Mouse (Mus musculus) adrenal gland, postnatal 25 days (tissue): ENCODE data around the gene Snrnp48. TPM values are rescaled to one million over a fixed set of nuclear protein-coding genes. Genes with fewer than 3 reads are reported as not detected.

Experiments
- DNase-seq: peaks from one replicate; pipeline ENCODE4 v3.0.0; 2021; ENCODE audit warnings: mixed read lengths
- long read RNA-seq: library from polyadenylated mRNA; stranded (forward); transcript quantifications from one replicate; pipeline ENCODE4 v2.0.0, GENCODE M21; 2021
- total RNA-seq: library from RNA; stranded (reverse); gene quantifications from 2 replicates; pipeline ENCODE4 v1.2.3, GENCODE M21; 2021

Snrnp48 gene
- total RNA-seq = 22.7 and 27.7 TPM in 2 replicates
- long read RNA-seq, transcript Snrnp48-201 (9 exons, 1,785 nt) = major isoform, 12 of 20 reads
- long read RNA-seq, partial matches to known transcripts = 3 of 20 reads
- long read RNA-seq, other reads (novel, unspliced or antisense) = 4 of 20 reads

GRCm38 (mm10) chr13:38204702-38205482 lies at the start of gene Snrnp48:
Gene Snrnp48 (plus strand): TSS chr13:38204938.
- peak; percentile 90 for DNase-seq

DNA sequence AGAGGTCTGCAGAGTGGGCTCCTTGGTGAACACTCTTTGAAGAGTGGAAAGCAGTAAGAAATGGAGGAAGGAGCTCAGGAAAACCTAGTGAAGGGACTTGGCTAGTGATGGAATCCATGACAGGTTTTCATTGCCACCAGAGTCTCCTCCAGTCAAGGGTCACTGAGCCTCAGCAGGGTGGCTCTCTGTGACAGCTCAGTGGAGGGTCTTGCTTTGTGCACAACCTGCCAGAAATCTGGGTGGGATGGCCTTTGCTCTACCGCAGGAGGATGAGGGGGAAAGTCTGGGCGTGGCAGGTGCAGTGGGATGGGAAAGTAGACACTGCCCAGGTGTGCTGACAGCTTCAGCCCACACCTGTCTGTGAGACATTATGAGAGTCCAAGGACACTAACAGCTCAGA lies 49.2 kb upstream of the Snrnp48 start:
- no peak for DNase-seq

DNA sequence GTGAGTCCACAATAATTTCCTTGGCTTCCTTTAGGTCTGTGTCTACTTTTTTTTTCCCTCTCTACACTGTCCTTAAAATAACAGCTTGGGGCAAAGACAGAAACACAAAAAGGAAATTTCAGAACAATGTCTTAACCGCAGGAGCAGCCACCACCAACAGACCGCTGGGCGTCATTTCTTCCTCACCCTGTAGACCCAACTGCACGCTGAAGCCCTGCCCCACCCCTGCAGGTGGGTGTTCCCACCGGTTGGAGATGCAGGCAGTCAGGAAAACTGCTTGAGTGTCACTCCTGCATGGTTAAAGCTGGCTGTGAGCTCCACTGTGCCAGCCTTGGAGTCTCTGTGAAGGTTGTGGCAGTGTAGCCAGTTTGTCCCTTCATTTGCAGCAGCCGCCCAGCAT lies 47.1 kb upstream of the Snrnp48 start:
- no peak for DNase-seq

- DNase-seq = no peak
Measured at GRCm38 (mm10) chr13:38162002-38162401, 42.7 kb upstream of the Snrnp48 start.

DNA sequence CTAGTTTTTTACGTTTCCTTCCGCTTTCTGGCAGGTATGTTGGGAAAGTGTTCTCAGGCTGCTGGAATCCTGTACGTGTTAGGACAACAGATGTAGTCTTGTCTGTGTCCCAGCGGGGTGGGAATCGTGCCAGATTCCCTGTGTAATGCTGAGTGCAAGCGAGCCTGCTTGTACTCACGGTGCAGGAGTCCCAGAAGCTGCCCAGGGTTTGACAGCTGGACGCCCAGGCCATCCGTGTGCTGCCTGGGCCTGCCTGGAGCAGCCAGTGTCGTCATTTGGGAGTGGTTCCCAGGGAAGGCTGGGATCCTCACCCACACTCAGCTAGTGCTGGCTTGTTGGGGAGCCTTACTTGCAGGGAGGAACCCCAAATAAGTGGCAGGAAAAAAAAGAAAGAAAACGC lies 42.1 kb upstream of the Snrnp48 start:
- DNase-seq = peak; percentile 15

DNA sequence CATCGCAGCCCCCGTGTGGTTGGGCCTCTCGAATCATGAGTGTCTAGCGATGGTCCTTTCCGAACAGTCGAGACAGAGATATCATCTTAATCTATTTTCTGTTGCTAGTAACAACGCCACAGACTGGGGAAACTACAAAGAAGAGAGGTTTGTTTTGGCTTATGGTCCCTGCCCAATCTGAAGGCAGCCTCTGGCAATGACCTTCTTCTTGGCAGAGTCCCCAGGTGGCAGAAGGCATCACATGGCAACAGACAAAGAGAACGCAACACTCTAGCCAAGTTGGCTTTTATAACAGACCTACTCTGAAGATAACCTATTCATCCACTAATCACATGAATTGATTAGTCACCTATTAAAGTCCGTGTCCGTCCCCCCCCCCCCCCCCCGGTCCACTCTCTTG lies 39.8 kb upstream of the Snrnp48 start:
- DNase-seq = peak; percentile 15

DNA sequence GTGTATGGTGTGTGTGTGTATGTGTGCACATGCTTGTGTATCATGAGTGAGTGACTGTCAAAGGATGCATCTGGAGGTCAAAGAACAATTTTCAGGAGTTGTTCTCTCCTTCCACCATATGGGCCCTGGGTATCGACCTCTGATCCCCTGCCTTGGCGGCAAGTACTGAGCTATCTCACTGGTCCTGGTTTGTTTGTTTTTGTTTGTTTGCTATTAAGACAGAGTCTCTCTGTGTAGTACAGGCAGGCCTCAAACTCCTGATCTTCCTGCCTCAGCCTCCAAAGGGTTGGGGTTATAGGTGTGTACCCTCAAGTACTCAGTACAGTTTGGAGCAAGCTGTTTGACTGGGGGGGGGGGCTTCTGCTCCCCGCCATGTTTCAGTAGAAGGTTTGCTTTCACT lies 37.7 kb upstream of the Snrnp48 start:
- DNase-seq = no peak

DNA sequence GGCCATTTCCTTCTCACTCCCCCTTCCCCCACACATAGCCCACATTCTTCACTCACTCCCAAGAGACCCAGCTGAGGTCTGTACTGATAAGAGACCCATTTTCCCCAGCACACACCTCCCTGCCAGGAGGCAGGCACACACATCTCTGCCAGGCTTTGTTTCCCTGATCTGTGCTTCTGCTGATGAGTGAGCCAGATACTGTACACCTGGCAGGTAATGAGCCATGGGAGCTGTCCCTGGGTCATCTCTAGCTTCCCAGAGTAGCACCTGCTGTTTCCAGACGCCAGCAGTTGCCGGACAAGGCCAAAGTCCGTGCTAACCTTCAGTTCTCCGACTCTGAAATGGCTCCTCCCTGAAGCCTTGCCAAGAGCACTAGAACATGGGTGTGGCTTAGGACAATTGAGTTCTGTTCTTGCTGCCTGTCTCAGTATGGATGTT lies 34.0 kb upstream of the Snrnp48 start:
- DNase-seq = no peak

- no peak for DNase-seq
Measured at GRCm38 (mm10) chr13:38193406-38193805, 11.3 kb upstream of the Snrnp48 start.

GRCm38 (mm10) chr13:38201413-38201812 lies 3.3 kb upstream of the Snrnp48 start:
- DNase-seq = no peak

GRCm38 (mm10) chr13:38204171-38204570 lies 567 bp upstream of the Snrnp48 start:
- no peak for DNase-seq

DNA sequence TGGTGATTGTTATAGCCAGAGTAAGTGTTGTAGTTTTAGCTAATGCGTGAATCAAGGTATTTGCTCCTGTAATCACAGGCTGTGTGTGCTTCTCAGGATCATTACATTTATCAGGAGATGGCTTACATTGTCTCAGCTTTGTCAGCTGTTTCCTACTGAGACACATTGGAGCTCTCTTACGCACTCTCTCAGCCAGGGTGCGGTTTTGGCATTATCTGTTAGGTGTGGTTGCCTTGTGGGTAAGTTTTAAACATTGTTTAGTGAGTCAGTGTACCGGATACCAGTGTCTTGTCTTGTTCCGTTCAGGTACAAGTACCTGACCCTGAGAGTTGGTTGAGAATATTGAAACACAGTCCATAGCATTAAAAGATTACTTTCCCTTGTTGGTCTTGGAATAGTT lies 6.4 kb downstream of the Snrnp48 start:
- no peak for DNase-seq

DNA sequence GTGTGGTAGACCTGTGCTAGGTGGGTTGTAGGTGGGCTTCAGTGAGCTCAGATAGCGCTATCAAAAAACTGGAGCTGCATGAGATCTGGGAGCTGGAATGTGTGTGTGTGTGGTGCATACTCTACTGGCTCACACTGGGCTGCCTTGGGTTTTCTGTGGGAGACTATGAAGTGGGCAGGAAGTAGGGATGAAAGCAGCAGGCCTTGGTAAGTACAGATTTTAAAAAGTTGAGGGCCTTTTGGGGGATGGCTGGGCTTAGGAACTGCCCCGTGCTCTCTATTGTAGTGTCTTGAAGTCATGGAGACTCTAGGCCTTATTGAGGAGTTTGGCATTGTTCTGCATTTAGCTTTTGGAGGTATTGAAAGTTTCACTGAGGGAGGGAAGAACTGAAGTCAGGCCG lies 13.9 kb downstream of the Snrnp48 start:
- no peak for DNase-seq

DNA sequence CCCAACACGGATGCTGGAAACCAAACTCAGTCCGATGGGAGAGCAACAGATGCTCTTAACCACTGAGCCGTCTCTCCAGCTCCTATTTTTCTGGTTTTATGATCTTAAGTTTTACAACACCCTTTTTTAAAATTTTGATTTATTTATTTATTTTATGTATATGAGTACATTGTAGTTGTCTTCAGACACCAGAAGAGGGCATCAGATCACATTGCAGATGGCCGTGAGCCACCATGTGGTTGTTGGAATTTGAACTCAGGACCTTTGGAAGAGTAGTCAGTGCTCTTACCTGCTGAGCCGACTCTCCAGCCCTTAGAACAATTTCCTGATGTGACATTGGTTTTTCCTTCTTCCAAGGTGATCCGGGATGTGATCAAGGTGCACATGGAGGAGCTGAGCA lies 15.6 kb downstream of the Snrnp48 start:
- DNase-seq = no peak

GRCm38 (mm10) chr13:38230177-38230821 lies 25.6 kb downstream of the Snrnp48 start:
- DNase-seq = no peak

DNA sequence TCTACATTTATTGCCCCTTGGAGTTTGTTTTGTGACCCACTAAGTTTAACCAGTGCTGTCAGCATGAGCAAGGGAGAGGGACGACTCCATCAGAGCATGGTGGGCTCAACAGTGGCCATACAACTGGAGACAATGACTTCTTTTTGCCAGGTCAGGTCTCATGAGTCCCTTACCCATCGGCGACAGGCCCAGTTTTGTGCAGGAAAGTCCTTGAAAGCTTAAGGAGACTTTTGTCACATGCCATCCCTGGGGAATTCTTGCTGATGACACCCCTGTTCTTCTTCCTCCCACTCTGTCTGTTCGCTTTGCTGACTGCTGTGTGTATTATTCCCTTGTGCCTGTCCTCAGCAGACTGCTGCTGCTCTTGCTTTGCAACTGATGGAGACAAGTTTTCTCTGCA lies 27.7 kb downstream of the Snrnp48 start:
- DNase-seq = no peak

DNA sequence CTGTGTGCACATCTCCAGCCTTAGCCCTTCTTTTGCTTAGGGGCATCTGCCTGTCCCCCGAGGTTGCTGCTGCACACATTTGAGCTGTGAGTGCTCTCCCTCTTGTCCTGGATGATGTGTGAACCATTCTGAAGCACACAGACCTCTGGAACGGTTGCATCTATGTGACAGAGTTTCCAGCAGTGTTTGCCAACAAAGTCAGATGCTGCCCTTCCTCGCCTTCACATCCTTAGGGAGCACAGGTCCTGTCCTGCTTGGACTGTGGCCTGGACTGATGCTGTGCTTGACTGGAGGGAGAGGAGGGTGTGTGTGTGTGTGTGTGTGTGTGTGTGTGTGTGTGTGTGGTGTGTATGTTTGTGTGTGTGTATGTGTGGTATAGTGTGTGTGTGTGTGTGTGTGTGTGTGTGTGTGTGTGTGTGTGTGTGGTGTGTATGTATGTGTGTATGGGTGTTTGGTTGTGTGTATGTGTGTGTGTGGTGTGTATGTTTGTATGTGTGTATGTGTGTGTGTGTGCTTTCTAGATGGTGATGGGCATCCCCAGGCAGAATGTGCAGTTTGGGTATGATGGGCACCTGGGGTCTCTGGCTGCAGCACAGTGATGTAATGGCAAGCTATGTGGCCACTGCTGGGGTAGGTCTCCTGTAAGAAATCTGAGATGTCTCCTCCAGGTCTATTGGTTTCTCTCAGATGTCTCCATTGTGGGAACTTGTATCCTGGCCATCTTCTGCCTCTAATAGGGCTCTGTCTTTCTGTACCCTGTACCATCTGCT lies 28.3 kb downstream of the Snrnp48 start:
- DNase-seq = no peak

DNA sequence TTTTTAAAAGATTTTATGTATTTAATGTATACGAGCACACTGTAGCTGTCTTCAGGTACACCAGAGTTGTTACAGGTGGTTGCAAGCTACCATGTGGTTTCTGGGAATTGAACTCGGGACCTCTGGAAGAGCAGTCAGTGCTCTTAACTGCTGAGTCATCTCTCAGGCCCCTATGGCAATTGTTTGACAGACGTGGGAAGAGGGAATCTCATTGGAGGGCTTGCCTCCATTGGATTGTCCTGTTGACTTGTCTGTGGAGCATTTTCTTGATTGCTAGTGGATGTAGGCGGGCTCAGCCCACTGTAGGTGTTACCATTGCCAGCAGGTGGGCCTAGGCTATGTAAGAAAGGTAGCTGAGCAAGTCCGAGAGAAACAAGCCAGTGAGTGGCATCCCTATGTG lies 29.9 kb downstream of the Snrnp48 start:
- DNase-seq = no peak

DNA sequence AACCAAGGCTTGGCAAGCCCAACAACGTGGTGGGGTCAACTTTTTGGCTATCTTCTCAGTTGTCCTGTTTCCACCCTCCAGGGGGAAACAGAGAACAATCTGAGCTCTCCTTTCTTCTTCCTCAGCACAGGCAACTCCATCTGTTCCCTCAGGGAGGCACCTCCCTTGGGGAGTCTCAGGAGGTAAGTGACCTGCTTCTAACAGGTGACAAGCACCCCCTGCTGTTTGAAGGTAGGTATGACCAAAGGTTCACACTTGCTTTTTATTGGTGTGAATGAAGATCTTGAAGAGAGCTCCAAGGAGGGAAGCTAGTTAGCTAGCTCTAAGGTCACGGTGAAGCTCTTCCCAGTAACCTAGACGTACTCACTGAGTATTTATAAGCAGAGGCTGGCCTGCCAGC lies 30.6 kb downstream of the Snrnp48 start:
- no peak for DNase-seq

DNA sequence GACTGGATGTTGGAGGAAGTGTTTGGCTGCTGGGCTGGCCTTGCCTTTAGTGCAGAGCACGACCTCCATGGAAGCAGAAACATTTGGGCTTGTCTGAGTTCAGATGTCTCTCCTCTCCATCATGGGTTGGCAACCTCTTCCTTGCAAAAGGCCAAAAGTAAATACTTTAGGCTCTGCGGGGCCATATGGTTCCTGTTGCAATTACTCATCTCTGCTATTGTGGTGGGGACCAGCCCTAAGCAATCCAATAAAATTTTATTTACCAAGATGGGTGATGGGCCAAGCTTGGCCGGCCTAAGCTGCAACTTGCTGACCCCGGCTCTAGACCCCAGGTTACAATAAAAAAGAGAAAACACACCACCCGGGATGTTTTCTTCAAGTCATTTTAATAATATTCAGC lies 43.4 kb downstream of the Snrnp48 start:
- DNase-seq = no peak

DNA sequence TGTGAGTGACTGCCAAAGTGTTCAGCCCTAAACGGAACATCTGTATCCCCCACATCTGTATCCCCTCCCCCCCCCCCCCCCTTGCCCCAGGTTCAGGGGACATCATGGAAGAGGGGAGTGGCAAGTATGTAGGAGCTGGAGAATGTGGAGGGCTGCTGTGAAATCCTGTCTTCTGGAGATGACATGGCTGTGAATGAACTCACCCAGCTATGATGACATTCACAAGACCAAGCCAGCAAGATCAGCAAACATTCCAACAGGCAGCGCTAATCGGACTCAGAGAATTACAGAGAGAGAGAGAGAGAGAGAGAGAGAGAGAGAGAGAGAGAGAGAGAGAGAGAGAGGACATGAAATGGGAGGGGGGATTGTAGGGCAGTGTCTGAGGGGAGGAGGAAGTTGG lies 46.5 kb downstream of the Snrnp48 start:
- DNase-seq = no peak

GRCm38 (mm10) chr13:38253696-38254095 lies 49.0 kb downstream of the Snrnp48 start:
- no peak for DNase-seq

DNA sequence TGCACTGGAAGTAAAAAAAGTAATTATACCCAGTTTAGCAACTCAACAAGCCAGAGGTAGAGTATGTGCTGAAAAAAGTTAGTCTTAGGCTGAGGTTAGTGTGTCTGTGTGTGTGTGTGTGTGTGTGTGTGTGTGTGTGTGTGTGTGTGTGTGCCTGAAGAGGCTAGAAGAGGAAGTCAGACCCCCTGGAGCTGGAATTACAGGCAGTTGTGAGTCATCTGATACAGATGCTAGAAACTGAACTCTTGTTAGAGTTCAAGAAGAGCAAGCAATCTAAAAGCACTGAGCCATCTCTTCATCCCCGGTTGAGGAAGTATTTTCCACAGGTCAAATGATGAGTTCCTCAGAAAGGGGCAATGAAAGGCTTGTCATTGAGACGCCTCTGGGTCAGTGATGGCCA lies 54.2 kb downstream of the Snrnp48 start:
- DNase-seq = no peak
